Mouse (Mus musculus) spleen, postnatal 36 days (tissue): ENCODE results near the gene Pou2af1.
A peak's percentile ranks its signal among the peaks of the same experiment; 100 is the strongest.

ENCODE experiments used
- DNase-seq, 2 experiments: peaks; one replicate each; pipeline ENCODE4 v3.0.0; 2022; ENCODE audit warnings: low spot score in 2 of 2, mixed read lengths in 1 of 2

Pou2af1 gene

DNA sequence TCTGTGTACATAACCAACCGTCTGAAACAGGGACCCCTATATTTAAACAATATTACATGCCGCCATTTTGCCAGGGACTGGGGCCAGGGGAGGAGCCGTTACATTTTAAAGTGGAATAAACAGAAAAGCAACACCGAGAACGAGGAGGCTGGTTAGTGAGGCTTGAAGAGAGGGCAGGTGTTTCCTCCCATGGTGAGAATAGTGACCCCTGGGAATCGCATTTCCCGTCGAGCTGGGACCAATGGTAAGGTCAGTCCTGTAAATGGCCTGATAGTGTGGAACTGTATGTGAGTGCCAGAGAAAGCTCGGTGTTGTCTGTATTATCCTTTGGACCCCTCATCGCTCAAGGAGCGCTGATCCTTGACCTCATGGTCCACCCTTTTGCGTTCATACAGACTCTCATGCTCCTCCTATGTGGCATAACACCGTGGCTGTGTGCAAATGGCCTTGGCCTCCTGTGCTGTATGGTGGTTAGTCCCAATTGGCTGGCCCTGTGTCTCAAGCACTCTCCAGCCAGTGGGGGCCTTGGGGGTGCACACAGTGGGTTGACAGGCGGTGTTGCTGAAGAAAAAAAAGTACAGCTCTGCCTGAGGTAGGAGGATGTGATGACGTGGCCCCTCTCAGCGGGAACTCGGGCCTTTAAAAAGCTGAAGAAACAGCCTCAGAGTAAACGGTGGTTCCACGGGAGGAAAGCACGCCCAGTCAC is at the start of gene Pou2af1:
Gene Pou2af1, plus strand, starts transcription at position 686 of the 706 bp plus-strand sequence.
- DNase-seq, result peak; percentile 90 to 91

DNA sequence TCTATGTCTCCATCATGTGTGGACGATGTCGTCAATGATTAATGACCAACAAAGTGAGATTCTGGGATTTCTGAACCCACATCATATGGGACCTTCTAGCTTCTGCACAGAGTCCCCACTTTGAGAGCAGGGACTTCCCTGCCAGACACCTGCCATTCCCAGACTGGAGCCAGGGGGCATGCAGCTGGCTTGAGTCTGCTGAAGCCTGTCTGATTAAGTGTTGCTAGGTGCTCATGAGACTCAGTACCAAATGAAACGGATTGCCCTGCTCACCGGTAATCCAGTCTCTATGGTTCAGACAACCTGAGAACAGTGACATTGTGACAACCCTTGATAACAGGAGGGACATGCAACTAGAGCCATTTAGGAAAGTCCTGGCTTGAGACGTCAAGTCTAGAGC is 49.5 kb upstream of the Pou2af1 start:
- no peak for DNase-seq

DNA sequence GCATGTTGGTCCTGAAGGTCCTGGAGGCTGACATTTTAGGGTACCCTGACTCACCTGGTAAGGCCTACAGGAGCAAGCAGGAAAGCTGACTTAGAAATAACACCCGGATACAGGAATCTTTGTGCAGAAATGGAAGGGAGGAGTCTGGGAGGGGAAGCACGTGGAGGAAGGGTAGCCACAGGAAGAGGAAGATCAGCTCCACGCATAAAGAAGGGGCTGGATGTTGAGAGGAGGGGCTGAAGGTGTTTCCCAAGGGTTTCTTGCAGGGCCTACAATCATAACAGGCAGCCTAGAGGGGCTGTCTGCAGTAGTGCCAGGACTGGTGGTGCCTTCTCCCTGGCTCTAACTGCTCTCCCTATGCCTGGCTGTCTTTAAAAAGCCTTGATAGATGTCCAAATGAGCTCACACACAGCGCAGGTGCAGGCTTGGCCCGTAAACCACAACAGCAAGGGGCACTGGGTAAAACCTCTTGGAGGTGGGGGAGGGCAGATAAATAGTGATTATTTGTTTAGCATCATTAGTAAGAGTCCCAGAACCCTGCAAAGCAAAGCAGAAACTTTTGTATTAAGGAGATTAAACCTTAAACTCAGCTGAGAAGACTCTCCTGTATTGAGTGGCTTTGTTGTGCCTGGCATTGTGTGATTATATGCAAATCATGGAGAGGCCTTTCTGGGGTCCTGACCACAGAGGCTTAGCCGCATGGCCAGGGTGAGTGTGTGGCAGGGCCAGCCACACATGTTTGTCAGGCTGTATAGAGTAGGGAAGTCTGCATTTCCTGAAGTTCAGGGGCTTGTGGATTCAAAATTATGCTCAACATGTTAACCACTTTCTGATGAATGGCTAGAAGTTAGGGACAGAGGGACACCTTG is 48.0 kb upstream of the Pou2af1 start, which contains the start of gene Gm32742:
Gene Gm32742, minus strand, starts transcription at position 206 of the 869 bp plus-strand sequence.
- DNase-seq, result no peak

DNA sequence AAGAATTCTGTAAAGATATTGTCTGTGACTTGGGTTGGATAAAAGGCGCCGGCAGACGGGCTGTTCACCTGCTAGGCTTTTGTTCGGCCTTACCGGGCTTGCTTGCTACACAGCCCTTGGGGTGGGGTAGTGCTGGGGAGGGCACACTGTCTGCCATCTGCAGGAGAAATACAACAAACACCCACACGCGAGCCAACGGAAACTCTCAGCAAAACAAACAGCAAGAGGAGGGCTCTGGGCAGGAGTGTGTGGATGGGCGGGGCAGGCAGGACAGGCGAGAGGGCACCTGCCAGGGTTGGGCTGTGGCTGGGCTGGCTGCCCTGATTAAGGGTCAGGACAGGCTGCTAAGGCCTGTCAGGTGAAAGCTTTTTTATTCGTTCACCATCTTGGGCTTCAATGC is 45.6 kb upstream of the Pou2af1 start:
- peak; percentile 52 to 53 for DNase-seq

DNA sequence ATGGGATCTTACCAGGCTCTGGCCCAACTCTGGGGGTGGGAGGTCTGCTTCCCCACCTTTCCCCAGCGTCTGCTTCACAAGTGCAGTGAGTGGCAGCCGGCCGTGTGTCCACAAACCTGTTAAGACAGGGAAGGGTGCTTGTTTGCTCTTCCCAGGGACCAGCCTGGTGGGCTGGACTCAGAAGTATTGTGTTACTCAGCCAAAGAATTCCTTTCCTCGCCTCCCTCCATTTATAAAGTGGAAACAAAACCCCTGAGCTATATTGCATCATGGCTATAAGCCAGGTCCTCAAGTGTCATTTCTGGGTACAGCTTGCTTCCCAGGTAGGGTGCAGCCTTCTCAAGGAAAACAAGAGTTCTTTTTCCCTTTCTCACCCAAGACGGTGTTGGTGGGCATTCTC is 44.8 kb upstream of the Pou2af1 start:
- DNase-seq, result no peak

DNA sequence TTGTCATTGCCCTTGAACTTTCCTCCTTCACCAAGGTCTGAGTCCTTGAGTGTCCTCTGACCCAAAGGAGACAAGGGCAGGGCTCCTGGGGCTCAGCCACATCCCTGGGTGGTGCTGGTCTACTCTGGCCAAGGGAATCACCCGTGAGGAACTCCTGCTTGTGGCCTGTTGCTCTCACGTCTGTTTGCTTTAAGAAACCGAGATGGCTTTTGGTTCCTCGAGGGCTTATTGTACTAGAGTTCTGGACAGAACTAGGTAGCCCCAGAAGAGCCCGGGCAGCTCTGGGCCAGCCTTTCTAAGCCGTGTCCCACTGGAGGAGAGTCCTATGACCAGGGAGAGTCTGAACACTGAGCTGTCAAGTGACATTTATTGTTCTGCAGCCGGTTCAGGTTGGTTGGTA is 44.4 kb upstream of the Pou2af1 start:
- DNase-seq, result no peak

DNA sequence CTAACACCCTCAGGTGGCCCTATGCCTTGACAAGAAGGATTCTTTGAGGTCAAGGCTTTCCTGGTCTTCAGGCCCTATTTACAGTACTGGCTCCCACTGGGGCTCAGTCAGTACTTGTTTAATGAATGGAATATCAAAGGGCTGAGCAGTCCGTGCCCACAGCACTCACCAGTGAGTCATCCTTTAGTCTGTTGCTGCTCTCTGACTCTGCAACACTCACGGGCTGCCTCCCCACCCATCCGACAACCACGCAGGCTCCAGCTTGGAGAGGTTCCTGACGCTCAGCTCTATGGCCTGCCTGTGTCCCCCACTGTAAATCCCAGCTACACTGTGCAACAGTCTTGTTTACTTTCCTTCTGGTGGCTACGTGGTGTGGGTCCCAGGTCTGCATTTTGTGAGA is 43.2 kb upstream of the Pou2af1 start:
- DNase-seq, result no peak

DNA sequence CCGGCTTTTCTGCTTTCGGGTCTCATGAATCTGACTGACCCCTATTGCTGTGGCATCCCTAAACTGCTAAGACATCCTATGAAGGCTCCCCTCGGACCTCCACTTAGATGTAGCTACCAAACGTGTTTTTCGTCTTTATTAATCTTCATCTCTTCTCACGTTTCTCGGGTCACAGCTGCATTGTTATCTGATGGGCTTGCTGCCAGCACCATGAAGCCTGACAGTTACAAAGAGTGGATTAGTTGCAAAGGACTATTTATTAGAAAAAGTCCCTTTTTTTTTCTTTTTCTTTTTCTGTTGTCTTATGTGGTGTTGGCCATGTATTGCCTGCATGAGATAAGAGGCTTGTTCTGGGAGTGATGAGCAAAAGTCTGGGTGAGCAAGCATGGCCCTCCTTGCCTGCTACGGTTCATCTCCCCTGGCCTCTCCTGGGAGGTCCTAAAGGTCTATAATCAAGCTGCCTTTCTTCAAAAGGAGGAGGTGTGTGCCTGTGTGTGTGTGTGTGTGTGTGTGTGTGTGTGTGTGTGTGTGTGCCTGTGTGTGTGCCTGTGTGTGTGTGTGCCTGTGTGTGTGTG is 38.5 kb upstream of the Pou2af1 start:
- DNase-seq, result peak; percentile 41 to 43

DNA sequence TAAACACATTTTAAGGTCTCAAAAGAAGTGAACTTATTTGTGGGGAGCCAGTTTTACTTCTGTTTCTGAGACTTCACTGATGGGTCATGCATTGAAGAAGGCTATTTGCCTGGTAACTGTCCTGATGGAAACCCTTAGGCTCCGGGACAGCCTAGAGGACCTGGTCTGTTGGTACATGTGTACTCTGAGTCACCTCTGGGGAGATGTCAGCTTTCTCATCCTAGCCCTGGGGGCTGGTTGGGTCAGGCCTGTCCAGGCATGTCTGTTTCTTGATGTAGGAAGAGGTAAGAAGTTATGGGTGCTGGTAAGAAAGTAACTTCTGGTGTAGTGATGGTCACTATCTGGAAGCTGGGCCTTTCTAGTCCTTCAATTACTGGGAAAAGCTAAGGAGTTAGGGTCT is 37.8 kb upstream of the Pou2af1 start:
- no peak for DNase-seq

DNA sequence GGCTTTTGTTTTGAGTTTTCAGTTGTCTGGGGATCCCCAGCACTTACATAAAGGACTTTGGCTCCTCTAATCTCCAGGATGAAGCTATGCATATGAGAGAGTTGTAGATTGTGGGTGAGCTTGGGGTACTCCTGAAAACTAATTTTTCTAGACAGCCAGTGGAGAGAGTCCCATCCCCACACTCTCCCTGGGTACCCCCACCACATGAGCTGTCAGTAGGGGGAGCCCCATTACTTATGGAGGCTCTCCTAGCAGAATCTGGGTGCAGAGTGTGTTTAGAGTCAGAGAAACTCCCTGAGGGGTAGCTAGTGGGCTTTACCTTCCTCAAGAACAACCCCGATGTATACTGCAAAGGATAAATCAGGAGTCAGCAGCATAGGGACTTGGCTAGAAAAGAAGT is 35.2 kb upstream of the Pou2af1 start:
- DNase-seq, result peak; percentile 44 to 58

DNA sequence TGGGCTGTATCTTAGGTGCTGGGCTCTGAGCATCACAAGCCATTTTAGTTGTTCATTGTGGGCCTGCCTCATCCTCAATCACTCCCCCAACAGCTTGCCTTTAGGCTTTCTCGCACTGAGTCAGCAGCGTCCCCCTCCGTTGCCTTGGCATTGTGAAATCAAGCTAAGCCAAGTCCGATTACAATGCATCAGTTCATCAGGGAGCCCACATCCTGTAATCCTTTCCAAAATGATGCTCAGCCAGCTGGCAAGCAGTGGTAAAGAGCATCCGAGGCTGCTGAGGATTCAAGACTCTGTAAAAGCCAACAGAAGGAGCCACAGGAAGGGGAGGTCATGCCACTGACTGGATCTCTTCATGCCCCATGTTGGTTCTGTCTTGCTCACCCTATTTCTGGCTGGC is 32.9 kb upstream of the Pou2af1 start:
- DNase-seq, result no peak

DNA sequence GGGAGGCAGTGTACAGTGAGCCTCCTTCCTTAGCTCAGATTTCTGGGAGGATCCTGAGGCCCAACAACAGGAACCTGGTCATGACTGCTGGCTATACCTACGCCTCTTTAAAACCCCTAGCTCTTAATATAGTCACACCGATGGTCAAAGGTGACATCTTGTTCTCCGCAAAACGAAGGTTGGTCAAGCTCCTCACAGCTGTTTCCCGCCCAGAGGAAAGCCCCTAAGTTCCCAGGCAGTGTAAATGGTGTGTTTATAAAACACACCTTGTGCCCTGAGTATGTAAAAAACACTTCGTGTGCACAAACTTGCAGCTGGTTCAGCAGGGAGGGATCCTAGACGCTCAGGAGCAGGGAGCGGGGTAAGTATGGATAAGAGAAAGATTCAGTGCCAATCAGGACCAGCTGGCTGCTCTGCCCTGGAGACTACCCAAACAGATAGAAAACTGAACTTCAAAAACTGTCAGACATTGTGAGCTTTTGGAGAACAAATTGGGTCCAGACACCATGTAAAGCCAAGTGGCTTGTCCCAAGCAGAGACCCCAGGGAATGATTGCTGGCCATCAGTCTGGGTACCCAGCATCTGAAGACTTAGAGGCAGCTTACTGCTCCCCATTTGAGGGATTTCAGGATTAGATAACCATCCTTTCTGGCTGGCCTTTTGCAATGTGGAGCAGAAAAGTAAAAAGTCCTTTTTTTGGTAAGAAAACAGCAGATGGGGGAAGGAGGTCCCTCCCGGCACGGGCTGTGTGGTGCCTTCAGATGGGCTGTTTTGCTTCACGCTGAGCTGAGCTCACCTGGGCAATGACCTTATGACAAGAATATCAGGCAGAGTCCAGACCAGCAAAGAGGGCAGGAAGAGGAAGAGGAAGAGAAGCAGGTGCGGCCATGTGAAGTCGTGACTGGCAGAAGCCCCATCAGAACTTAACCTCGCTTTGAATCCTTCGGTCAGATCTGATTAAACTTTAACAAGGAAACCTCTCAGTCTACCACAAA is 30.5 kb upstream of the Pou2af1 start:
- DNase-seq, result peak; percentile 80 to 82

DNA sequence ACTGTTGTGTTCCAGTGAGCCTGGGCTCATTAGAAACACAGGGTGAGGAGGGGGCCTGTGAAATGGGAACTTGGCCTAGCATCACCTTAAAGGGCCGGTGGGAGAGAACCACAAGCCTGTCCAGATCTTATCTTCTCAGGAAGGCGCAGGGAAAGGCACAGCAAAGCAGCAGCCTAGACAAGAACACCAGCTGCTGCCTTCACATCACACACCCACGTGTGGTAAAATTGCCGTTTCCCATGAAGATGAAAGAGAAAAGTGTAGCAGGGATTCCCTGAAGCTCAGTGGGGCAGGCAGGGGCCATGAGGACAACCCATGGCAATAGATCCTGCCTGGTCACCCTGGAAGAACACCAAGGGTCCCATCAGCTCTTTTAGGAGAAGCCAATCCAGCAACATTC is 28.1 kb upstream of the Pou2af1 start:
- no peak for DNase-seq

DNA sequence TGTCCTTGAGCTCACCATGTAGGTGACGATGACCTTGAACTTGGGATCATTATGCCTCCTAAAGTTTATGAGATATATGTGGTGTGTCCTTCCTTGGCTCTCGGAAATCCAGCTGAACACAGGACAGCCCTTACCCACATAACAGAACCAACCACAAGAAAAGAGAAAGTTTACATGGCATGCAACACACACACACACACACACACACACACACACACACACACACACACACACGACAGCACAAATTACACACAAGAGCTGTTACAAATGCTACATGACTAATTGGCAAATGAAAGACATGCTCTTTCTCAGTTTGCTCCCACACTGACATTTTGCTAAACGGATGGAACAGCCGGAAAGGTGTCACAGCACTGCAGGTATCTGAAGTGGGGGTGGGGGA is 27.6 kb upstream of the Pou2af1 start:
- no peak for DNase-seq

DNA sequence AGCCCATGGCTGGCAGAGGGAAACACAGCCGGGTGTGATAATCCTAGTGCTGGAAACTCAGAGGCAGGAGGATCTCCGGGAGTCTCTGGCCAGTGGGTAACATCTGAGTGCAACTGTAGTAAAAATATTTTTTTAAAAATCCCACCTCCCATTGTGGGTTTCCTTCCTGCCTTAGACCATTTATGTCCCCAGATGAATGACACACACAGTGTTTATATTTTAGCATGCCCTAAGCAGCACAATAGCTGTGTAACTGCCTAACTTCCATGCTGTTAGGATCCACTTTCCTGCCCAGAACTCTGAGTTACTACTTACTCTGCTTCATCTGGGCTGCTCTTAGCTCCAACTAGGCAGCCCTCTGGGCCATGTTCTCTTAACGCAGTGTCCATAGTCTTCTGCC is 22.9 kb upstream of the Pou2af1 start:
- no peak for DNase-seq

DNA sequence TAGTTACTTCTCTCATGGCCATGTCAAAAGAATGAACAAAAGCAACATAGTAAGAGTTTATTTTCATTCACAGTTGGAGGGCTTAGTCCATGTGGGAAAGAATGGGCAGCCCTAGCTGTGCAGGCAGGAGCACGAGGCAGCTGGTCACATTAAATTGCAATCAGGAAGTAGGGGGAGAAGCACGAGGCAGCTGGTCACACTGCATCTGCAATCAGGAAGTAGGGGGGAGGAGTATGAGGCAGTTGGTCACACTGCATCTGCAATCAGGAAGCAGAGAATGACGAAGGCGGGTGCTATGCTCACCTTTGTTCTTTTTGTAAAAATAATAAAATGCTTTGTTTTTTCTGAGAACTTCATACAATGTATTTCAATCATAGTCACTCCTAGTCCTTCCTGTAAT is 18.7 kb upstream of the Pou2af1 start:
- no peak for DNase-seq

DNA sequence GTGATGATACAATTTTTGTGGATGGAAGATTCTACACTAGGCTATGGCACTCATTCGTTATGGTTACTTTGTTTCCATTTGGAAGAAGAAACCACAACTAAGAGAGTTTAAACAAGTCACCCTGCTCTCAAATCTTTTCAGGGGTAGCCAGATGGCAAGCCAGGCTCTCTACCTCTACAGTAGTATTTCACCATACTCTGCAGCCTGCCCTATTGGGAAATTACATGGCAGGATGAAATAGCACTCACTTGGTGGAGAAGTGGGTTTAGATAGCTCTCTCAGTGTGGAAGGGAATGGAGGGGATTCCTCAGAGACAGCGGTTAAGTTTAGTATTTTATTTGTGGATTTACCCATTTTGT is 4.6 kb upstream of the Pou2af1 start:
- DNase-seq, result no peak

DNA sequence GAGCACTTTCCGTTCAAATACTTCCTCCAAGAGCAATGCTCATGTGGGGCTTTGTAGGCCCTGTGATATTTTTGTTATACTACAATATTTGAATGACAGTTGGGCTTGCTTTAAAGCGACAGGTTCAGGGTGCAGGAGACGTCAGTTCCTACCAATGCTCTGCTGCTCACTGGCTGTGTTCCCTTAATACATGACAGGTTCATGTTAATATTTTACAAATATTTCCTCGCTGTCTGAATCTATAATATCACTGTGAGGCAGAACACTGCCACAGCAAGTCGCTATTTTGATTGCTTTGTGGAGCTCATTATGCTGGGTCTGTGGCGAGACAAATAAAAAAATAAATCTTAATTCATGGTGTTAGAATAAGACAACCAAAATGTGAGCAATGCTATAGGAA is 2.3 kb upstream of the Pou2af1 start:
- peak in 1 of 2 experiments; percentile 8 for DNase-seq

DNA sequence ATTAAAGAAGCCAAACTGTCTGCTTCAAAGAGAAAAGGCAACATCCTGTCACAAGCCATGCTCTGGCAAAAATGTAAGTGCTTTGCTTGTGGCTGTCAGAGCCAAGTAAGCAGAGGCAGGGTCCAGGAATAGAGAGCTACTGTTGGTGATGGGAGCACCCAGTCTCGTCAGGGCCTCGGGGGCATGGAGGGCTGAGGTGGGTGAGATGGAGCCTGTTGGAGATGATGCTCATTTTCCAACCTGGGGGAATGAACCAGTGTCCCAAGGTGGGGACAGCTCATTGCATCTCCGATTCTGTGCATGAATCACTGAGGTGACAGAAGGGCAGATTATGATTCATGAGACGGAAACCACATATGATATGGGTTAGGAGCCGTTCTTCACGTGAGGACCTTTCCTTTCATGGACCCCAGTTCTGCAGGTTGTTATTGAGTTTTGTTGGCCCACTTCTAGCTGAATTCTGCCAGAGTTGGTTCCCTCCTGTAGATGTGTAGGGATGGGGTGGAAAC is 275 bp downstream of the Pou2af1 start:
- DNase-seq, result no peak

DNA sequence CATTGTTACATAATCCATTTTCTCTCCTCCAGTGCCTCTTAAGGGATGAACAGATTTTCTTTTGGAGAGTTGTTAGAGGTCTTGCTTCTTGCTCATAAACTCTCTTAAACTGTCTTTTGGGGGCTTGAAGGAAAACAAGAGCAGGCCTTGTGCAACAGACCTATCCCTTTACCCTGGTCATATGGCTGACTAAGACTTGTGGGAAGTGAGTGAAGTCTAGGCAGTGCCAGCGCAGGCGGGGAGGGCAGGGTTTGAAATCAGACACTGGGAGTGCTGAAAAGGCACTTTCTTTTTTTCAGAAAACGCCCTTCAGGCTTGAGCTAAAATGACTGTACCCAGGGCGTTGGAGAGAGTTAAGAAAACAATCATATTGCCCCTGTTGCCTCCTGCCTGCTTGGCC is 1.8 kb downstream of the Pou2af1 start:
- DNase-seq, result peak; percentile 19 to 30

DNA sequence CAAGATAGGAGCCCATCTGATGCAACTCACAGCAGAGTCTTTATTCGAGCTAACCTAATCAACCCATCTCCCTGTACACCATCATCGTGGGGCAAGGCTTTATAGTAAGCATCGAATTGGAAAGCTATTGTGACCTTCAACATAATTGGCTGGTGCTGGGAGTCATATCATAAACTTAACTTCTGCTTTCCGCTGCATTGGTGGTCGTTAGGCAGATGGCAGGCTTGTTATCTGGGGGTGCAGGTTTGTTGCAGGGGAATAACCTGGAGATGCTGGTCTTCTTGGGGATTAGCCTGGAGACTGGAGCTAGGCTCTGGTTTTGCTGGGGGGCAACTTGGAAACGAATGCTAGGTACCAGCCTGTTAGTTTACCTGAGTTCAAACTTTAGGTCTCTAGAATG is 2.4 kb downstream of the Pou2af1 start:
- peak; percentile 30 to 45 for DNase-seq
